Mouse (Mus musculus): ENCODE measurements around the gene Nudt22. TPM values are rescaled to one million over a fixed set of nuclear protein-coding genes. Genes with fewer than 3 reads are reported as not detected.

The Nudt22 gene
- polyA plus RNA-seq, 1 experiment from 2014 or later, result 19.6 TPM

GRCm38 (mm10) chr19:6975537-6976521 lies 20.1 kb downstream of the Nudt22 start, which contains the start of gene Plcb3:
Plcb3 (minus strand) TSS chr19:6976470.
- Histone ChIP-seq H3K9ac (ENCODE audit: low read length) (peak within 1 kb of the TSS; percentile 92), H3K4me1 (ENCODE audit: control insufficient read depth, insufficient read depth, low read length) (peaks cover 28% of the 10 kb centered on the region), H3K4me2 (ENCODE audit: low read depth) (peak within 1 kb of the TSS; percentile 79), H3K27me3 (ENCODE audit: control insufficient read depth, insufficient read depth, low read length) (no peaks in the 10 kb centered on the region), H3K9me3 (ENCODE audit: control insufficient read depth, low read length) (no peaks in the 10 kb centered on the region), H3K36me3 (ENCODE audit: control insufficient read depth, insufficient read depth, low read length) (peaks cover 10% of the 10 kb centered on the region), H3K4me3 (ENCODE audit: low read depth, low read length) (peak within 1 kb of the TSS; percentile 70), H3K27ac (ENCODE audit: low read depth, low read length) (peak within 1 kb of the TSS; percentile 86)
- peak; percentile 81 for DNase-seq (ENCODE audit: low spot score)
- 0 out of 2 replicates have a peak, but pooled peaks have one; percentile 9 for ATAC-seq (ENCODE audit: insufficient read depth, low FRiP score, low TSS enrichment)
- WGBS, result under 1% methylated on average over 16 of the region's 16 CpGs

DNA sequence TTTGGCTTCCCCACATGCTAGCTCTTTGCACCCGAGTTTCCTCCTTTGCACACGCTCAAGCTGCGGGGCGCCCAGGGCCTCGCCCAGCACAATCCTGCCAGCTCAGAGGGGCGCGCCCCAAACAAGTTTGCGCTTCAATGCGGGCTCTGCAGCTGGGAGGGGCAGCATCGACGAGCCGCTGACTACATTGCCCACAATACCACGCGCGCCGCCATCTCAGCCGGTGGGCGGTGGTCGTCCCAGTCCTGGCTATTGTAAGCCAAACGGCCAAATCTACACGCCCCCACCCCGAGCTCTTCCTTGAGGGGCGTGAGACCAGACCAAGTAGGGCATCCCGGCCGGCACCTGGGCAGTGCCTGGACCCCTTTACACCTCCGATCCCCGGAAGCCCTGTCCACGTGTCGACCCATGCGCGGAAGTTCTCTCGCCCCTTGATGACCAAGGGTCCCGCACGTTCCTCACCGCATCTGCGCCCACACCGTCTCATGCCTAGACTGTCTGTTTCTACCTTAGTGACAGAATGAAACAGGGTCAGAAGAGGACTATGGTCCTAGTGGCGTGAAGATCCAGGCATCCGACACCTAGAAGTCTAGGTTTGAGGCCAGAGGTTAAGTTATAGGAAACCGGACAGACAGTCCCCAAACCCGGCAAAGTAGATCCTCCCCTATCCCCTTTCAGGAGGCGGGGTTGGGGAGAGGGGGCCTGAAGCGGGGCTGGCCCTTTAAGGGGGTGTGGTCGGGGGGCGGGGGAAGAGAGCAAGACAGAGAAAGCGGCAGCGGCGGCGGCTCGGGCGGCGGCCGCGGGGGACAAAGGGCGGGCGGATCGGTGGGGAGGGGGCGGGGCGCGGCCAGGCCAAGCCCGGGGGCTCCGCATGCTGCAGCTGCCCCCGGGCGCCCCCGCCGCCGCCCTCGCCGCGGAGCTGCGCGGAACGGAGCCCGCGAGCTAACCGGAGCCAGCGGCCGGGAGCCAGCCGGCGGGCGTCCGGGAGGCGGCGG lies 21.4 kb downstream of the Nudt22 start, which contains the start of gene Ppp1r14b:
TSS of gene Ppp1r14b (plus strand) at position 758 of the 995 bp plus-strand sequence.
- ATAC-seq (ENCODE audit: insufficient read depth, low FRiP score, low TSS enrichment), result peak; percentile 62
- peaks cover 37% of the 10 kb centered on the region for H3K4me1 ChIP-seq (ENCODE audit: control insufficient read depth, insufficient read depth, low read length)
- peak within 1 kb of the TSS; percentile 86 for H3K27ac ChIP-seq (ENCODE audit: low read depth, low read length)
- H3K4me3 ChIP-seq (ENCODE audit: low read depth, low read length), result peak within 1 kb of the TSS; percentile 70
- H3K9me3 ChIP-seq (ENCODE audit: control insufficient read depth, low read length), result no peaks in the 10 kb centered on the region
- no peaks in the 10 kb centered on the region for H3K27me3 ChIP-seq (ENCODE audit: control insufficient read depth, insufficient read depth, low read length)
- under 1% methylated on average over 49 of the region's 84 CpGs for WGBS
- H3K36me3 ChIP-seq (ENCODE audit: control insufficient read depth, insufficient read depth, low read length), result peaks cover 10% of the 10 kb centered on the region
- H3K4me2 ChIP-seq (ENCODE audit: low read depth), result peak within 1 kb of the TSS; percentile 83
- peak; percentile 90 for DNase-seq (ENCODE audit: low spot score)
- H3K9ac ChIP-seq (ENCODE audit: low read length), result peak within 1 kb of the TSS; percentile 92

DNA sequence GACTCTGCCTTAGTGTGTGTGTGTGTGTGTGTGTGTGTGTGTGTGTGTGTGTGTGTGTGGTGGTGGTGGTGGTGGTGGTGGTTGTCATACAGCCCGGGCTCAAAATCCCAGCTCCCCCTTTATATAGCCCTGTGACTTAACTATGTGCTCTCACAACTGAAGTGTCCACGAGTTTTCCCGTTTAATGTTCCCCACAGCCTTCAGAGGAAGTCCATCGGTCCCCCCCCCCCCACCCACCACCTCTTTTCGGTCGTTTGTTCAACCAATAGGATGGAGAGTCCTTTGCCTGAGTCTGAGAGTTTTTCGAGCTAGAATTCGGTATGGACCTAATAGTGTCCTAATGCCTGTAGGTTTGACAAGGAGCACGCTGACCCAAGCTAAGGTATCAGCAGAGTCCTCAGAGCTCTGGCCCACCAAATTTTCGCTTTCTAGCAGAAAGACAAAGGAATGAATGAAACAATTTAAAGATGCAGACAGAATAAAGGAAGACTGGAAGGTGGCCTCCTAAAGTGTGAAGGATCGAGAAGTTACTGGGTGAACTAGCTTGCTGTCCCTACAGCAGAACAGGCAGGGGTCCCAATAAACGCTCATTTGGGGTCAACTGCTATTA lies 22.2 kb downstream of the Nudt22 start:
- peaks cover 37% of the 10 kb centered on the region for H3K4me1 ChIP-seq (ENCODE audit: control insufficient read depth, insufficient read depth, low read length)
- H3K9me3 ChIP-seq (ENCODE audit: control insufficient read depth, low read length), result no peaks in the 10 kb centered on the region
- 28% methylated on average over 12 of the region's 12 CpGs for WGBS
- H3K27ac ChIP-seq (ENCODE audit: low read depth, low read length), result no peak overlapping the region
- peaks cover 10% of the 10 kb centered on the region for H3K36me3 ChIP-seq (ENCODE audit: control insufficient read depth, insufficient read depth, low read length)
- H3K27me3 ChIP-seq (ENCODE audit: control insufficient read depth, insufficient read depth, low read length), result 0 out of 2 replicates have a peak, but pooled peaks cover 3% of the 10 kb centered on the region
- DNase-seq (ENCODE audit: low spot score) (no peak), ATAC-seq (ENCODE audit: insufficient read depth, low FRiP score, low TSS enrichment) (no peak)
- H3K4me2 ChIP-seq (ENCODE audit: low read depth), result peak overlapping the region; percentile 83
- peak overlapping the region; percentile 92 for H3K9ac ChIP-seq (ENCODE audit: low read length)
- peak overlapping the region; percentile 70 for H3K4me3 ChIP-seq (ENCODE audit: low read depth, low read length)

- Histone ChIP-seq H3K27ac (ENCODE audit: low read depth, low read length) (no peak overlapping the region), H3K9me3 (ENCODE audit: control insufficient read depth, low read length) (no peaks in the 10 kb centered on the region), H3K27me3 (ENCODE audit: control insufficient read depth, insufficient read depth, low read length) (0 out of 2 replicates have a peak, but pooled peaks cover 7% of the 10 kb centered on the region), H3K4me3 (ENCODE audit: low read depth, low read length) (no peak overlapping the region), H3K4me2 (ENCODE audit: low read depth) (no peak overlapping the region), H3K36me3 (ENCODE audit: control insufficient read depth, insufficient read depth, low read length) (peaks cover 5% of the 10 kb centered on the region), H3K4me1 (ENCODE audit: control insufficient read depth, insufficient read depth, low read length) (peaks cover 28% of the 10 kb centered on the region), H3K9ac (ENCODE audit: low read length) (no peak overlapping the region; the same call in 1 of the 2 replicates)
- ATAC-seq (ENCODE audit: insufficient read depth, low FRiP score, low TSS enrichment) (no peak), DNase-seq (ENCODE audit: low spot score) (no peak)
- 75% methylated on average over 13 of the region's 13 CpGs for WGBS
Measured at GRCm38 (mm10) chr19:6972247-6972917, 23.5 kb downstream of the Nudt22 start.

- Histone ChIP-seq H3K4me1 (ENCODE audit: control insufficient read depth, insufficient read depth, low read length) (peaks cover 23% of the 10 kb centered on the region), H3K27ac (ENCODE audit: low read depth, low read length) (no peak overlapping the region), H3K27me3 (ENCODE audit: control insufficient read depth, insufficient read depth, low read length) (0 out of 2 replicates have a peak, but pooled peaks cover 7% of the 10 kb centered on the region), H3K36me3 (ENCODE audit: control insufficient read depth, insufficient read depth, low read length) (peaks cover under 1% of the 10 kb centered on the region; the same call in 1 of the 2 replicates), H3K4me3 (ENCODE audit: low read depth, low read length) (no peak overlapping the region), H3K9ac (ENCODE audit: low read length) (peak overlapping the region; percentile 22; the same call in 1 of the 2 replicates), H3K9me3 (ENCODE audit: control insufficient read depth, low read length) (no peaks in the 10 kb centered on the region), H3K4me2 (ENCODE audit: low read depth) (no peak overlapping the region)
- ATAC-seq (ENCODE audit: insufficient read depth, low FRiP score, low TSS enrichment) (no peak), DNase-seq (ENCODE audit: low spot score) (no peak)
- WGBS, result 14% methylated on average over 6 of the region's 6 CpGs
Measured at GRCm38 (mm10) chr19:6971644-6972043, 24.3 kb downstream of the Nudt22 start.

DNA sequence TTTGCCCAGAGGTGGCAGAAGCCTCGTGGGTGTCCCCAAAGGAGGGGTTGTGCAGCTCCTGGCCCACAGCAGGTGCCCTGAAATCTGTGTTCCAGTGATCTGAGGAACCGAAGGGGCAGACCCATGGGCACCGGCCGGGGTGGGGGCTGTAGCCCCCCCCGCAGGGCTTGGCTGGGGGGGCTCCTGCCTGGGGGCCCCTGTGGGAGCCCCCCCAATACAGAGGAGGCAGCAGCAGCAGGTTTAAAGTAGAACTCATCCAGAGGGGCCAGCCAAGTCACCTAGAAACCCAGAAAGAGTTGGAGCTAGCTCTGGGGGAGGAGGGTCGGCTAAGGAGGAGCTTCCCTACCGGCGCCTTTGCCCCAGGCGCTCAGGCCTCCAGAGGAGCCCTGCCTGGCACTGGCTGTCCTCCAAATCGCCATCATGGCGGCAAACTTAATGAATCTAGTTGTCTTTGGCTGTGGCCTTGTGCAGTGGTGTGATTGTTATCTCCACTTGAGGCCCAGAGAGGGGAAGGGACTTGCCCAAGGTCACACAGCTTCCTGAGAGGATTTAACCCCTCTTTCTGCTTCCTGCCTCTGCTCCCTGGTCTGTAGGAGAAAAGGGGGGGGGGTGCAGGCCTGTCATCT lies 25.3 kb downstream of the Nudt22 start:
- 0 out of 2 replicates have a peak, but pooled peaks cover 7% of the 10 kb centered on the region for H3K27me3 ChIP-seq (ENCODE audit: control insufficient read depth, insufficient read depth, low read length)
- H3K27ac ChIP-seq (ENCODE audit: low read depth, low read length), result no peak overlapping the region
- no peaks in the 10 kb centered on the region for H3K36me3 ChIP-seq (ENCODE audit: control insufficient read depth, insufficient read depth, low read length)
- no peak for DNase-seq (ENCODE audit: low spot score)
- peak overlapping the region; percentile 50 for H3K4me2 ChIP-seq (ENCODE audit: low read depth)
- no peak overlapping the region; the same call in 1 of the 2 replicates for H3K9ac ChIP-seq (ENCODE audit: low read length)
- H3K9me3 ChIP-seq (ENCODE audit: control insufficient read depth, low read length), result no peaks in the 10 kb centered on the region
- H3K4me3 ChIP-seq (ENCODE audit: low read depth, low read length), result no peak overlapping the region; the same call in 1 of the 2 replicates
- H3K4me1 ChIP-seq (ENCODE audit: control insufficient read depth, insufficient read depth, low read length), result peaks cover 19% of the 10 kb centered on the region
- WGBS, result 26% methylated on average over 11 of the region's 11 CpGs
- no peak for ATAC-seq (ENCODE audit: insufficient read depth, low FRiP score, low TSS enrichment)

- H3K27ac ChIP-seq (ENCODE audit: low read depth, low read length), result no peak overlapping the region
Measured at GRCm38 (mm10) chr19:6969665-6970381, 26.1 kb downstream of the Nudt22 start.

More at GRCm38 (mm10) chr19:6969665-6970381, 26.1 kb downstream of the Nudt22 start:
- H3K27me3 ChIP-seq (ENCODE audit: control insufficient read depth, insufficient read depth, low read length), result 0 out of 2 replicates have a peak, but pooled peaks cover 7% of the 10 kb centered on the region
- H3K4me2 ChIP-seq (ENCODE audit: low read depth), result peak overlapping the region; percentile 50
- no peaks in the 10 kb centered on the region for H3K36me3 ChIP-seq (ENCODE audit: control insufficient read depth, insufficient read depth, low read length)
- peak overlapping the region; percentile 58 for H3K9ac ChIP-seq (ENCODE audit: low read length)
- peak; percentile 72 for DNase-seq (ENCODE audit: low spot score)
- peaks cover 19% of the 10 kb centered on the region for H3K4me1 ChIP-seq (ENCODE audit: control insufficient read depth, insufficient read depth, low read length)
- under 1% methylated on average over 49 of the region's 55 CpGs for WGBS
- no peak for ATAC-seq (ENCODE audit: insufficient read depth, low FRiP score, low TSS enrichment)
- H3K4me3 ChIP-seq (ENCODE audit: low read depth, low read length), result peak overlapping the region; percentile 45
- no peaks in the 10 kb centered on the region for H3K9me3 ChIP-seq (ENCODE audit: control insufficient read depth, low read length)
